Mouse (Mus musculus) hindbrain, embryonic 16.5 days (tissue): Measurements from ENCODE around the gene Gm49450. TPM values are rescaled to one million over a fixed set of nuclear protein-coding genes. Genes with fewer than 3 reads are reported as not detected.

Experiments used
- ATAC-seq: fragments of 200-750 bp; cut with Nextera tagmentation; 2 replicates; pipeline ENCODE4 v1.8.0; 2017; ENCODE audit warnings: moderate TSS enrichment, moderate library complexity
- H3K27ac ChIP-seq: fragments of 300-500 bp; sonication (generic); 2 replicates; pipeline ENCODE4 v1.5.1; 2014; ENCODE audit warnings: low read depth, mild to moderate bottlenecking, control low read depth, low read length, moderate library complexity
- H3K27me3 ChIP-seq: fragments of 300-500 bp; sonication (generic); replicated peaks from 2 replicates; pipeline ENCODE4 v1.6.1; 2014; ENCODE audit warnings: low read length; ENCODE audit not compliant: control insufficient read depth, insufficient read depth
- H3K36me3 ChIP-seq: fragments of 300-500 bp; sonication (generic); 2 replicates; pipeline ENCODE4 v1.6.1; 2014; ENCODE audit warnings: mild to moderate bottlenecking, low read length, moderate library complexity, mixed read lengths; ENCODE audit not compliant: control insufficient read depth, insufficient read depth
- H3K4me1 ChIP-seq: fragments of 300-500 bp; sonication (generic); 2 replicates; pipeline ENCODE4 v1.6.1; 2014; ENCODE audit warnings: low read depth, low read length; ENCODE audit not compliant: control insufficient read depth, insufficient read depth
- H3K4me2 ChIP-seq: fragments of 300-500 bp; sonication (generic); 2 replicates; pipeline ENCODE4 v1.6.1; 2014; ENCODE audit warnings: mild to moderate bottlenecking, low read length, control low read depth, moderate library complexity
- H3K4me3 ChIP-seq: fragments of 300-500 bp; sonication (generic); 2 replicates; pipeline ENCODE4 v1.5.1; 2014; ENCODE audit warnings: mild to moderate bottlenecking, low read length, control low read depth, moderate library complexity
- H3K9ac ChIP-seq: fragments of 300-500 bp; sonication (generic); 2 replicates; pipeline ENCODE4 v1.6.1; 2014; ENCODE audit warnings: low read depth, mild to moderate bottlenecking, control low read depth, low read length, moderate library complexity
- H3K9me3 ChIP-seq: fragments of 300-500 bp; sonication (generic); 2 replicates; pipeline ENCODE4 v1.6.1; 2014; ENCODE audit warnings: mild to moderate bottlenecking, low read length, moderate library complexity; ENCODE audit not compliant: control insufficient read depth
- WGBS: fragments of 180-500 bp; shearing (Covaris S2); extraction: QIAGEN DNeasy Blood & Tissue Kit; methylation state at CpG from one replicate; pipeline ENCODE4 v1.1.7; 2014; 5-methylcytosine and 5-hydroxymethylcytosine counted together
- polyA plus RNA-seq: library from polyadenylated mRNA; unstranded; fragments of >200 nt; fragmentation: Nextera tagmentation; extraction: Ambion mirVana; gene quantifications from 2 replicates; pipeline ENCODE4 v1.2.1, GENCODE M21; 2015

The Gm49450 gene
- polyA plus RNA-seq, 1 experiment from 2014 or later: not detected

- 33% methylated on average over 6 of the region's 6 CpGs for WGBS
- no peaks in the 10 kb centered on the region for H3K27me3 ChIP-seq
- no peak for ATAC-seq
Observed at GRCm38 (mm10) chr15:98948857-98949606, 4.3 kb downstream of the Gm49450 start.

GRCm38 (mm10) chr15:98948382-98948781 is 5.0 kb downstream of the Gm49450 start:
- ATAC-seq: no peak
- H3K36me3 ChIP-seq: no peaks in the 10 kb centered on the region
- no peaks in the 10 kb centered on the region for H3K9me3 ChIP-seq
- H3K27ac ChIP-seq: peak overlapping the region; percentile 63; the same call in 1 of the 2 replicates
- peaks cover 15% of the 10 kb centered on the region for H3K4me1 ChIP-seq
- H3K4me3 ChIP-seq: peak overlapping the region; percentile 32
- H3K27me3 ChIP-seq: no peaks in the 10 kb centered on the region
- peak overlapping the region; percentile 61 for H3K4me2 ChIP-seq
- H3K9ac ChIP-seq: peak overlapping the region; percentile 57; the same call in 1 of the 2 replicates

More at GRCm38 (mm10) chr15:98948857-98949606, 4.3 kb downstream of the Gm49450 start:
- H3K36me3 ChIP-seq: no peaks in the 10 kb centered on the region
- H3K4me1 ChIP-seq: peaks cover 15% of the 10 kb centered on the region
- H3K4me2 ChIP-seq: peak overlapping the region; percentile 61
- H3K9ac ChIP-seq: peak overlapping the region; percentile 57
- no peaks in the 10 kb centered on the region for H3K9me3 ChIP-seq
- peak overlapping the region; percentile 56 for H3K27ac ChIP-seq
- H3K4me3 ChIP-seq: peak overlapping the region; percentile 32

GRCm38 (mm10) chr15:98947884-98948283 is 5.5 kb downstream of the Gm49450 start:
- Histone ChIP-seq H3K9me3 (no peaks in the 10 kb centered on the region), H3K36me3 (no peaks in the 10 kb centered on the region), H3K4me2 (peak overlapping the region; percentile 61), H3K27me3 (no peaks in the 10 kb centered on the region), H3K27ac (0 out of 2 replicates have a peak overlapping the region, but pooled peaks have one; percentile 36), H3K9ac (no peak overlapping the region; the same call in 1 of the 2 replicates), H3K4me3 (peak overlapping the region; percentile 18), H3K4me1 (peaks cover 15% of the 10 kb centered on the region)
- no peak for ATAC-seq
- WGBS: 17% methylated on average over 3 of the region's 3 CpGs

- Histone ChIP-seq H3K36me3 (no peaks in the 10 kb centered on the region), H3K4me2 (no peak overlapping the region), H3K27ac (no peak overlapping the region), H3K4me1 (peaks cover 9% of the 10 kb centered on the region), H3K9me3 (no peaks in the 10 kb centered on the region), H3K9ac (no peak overlapping the region), H3K4me3 (no peak overlapping the region), H3K27me3 (no peaks in the 10 kb centered on the region)
- ATAC-seq: no peak
- 73% methylated on average over 4 of the region's 4 CpGs for WGBS
Observed at GRCm38 (mm10) chr15:98943133-98943532, 10.2 kb downstream of the Gm49450 start.

GRCm38 (mm10) chr15:98942081-98942480 is 11.3 kb downstream of the Gm49450 start:
- WGBS: 68% methylated on average over 4 of the region's 4 CpGs
- Histone ChIP-seq H3K27me3 (no peaks in the 10 kb centered on the region), H3K4me3 (no peak overlapping the region), H3K4me2 (no peak overlapping the region), H3K4me1 (no peaks in the 10 kb centered on the region; the same call in 1 of the 2 replicates), H3K9ac (no peak overlapping the region), H3K9me3 (no peaks in the 10 kb centered on the region), H3K36me3 (no peaks in the 10 kb centered on the region), H3K27ac (no peak overlapping the region)
- ATAC-seq: no peak

GRCm38 (mm10) chr15:98941539-98941938 is 11.8 kb downstream of the Gm49450 start:
- Histone ChIP-seq H3K36me3 (no peaks in the 10 kb centered on the region), H3K9ac (no peak overlapping the region), H3K4me2 (no peak overlapping the region), H3K4me3 (no peak overlapping the region), H3K9me3 (no peaks in the 10 kb centered on the region), H3K27me3 (no peaks in the 10 kb centered on the region), H3K4me1 (no peaks in the 10 kb centered on the region; the same call in 1 of the 2 replicates), H3K27ac (no peak overlapping the region)
- WGBS: 87% methylated on average over 2 of the region's 2 CpGs
- no peak for ATAC-seq

GRCm38 (mm10) chr15:98940816-98941215 is 12.5 kb downstream of the Gm49450 start:
- H3K9ac ChIP-seq: no peak overlapping the region; the same call in 1 of the 2 replicates
- ATAC-seq: 0 out of 2 replicates have a peak, but pooled peaks have one; percentile 50
- peaks cover 2% of the 10 kb centered on the region for H3K4me1 ChIP-seq
- no peak overlapping the region for H3K4me3 ChIP-seq
- H3K9me3 ChIP-seq: no peaks in the 10 kb centered on the region
- H3K27ac ChIP-seq: 0 out of 2 replicates have a peak overlapping the region, but pooled peaks have one; percentile 20
- WGBS: 51% methylated on average over 10 of the region's 10 CpGs
- H3K36me3 ChIP-seq: no peaks in the 10 kb centered on the region
- H3K27me3 ChIP-seq: no peaks in the 10 kb centered on the region
- no peak overlapping the region for H3K4me2 ChIP-seq

- ATAC-seq: peak; percentile 96
- Histone ChIP-seq H3K27ac (peak within 1 kb of the TSS; percentile 98), H3K27me3 (no peaks in the 10 kb centered on the region), H3K36me3 (0 out of 2 replicates have a peak, but pooled peaks cover 3% of the 10 kb centered on the region), H3K4me1 (peaks cover 22% of the 10 kb centered on the region), H3K9ac (peak within 1 kb of the TSS; percentile 91), H3K4me2 (peak within 1 kb of the TSS; percentile 86), H3K4me3 (peak within 1 kb of the TSS; percentile 67), H3K9me3 (no peaks in the 10 kb centered on the region)
- under 1% methylated on average over 39 of the region's 58 CpGs for WGBS
Observed at GRCm38 (mm10) chr15:98934217-98934839, 19.0 kb downstream of the Gm49450 start, which contains the start of gene Tuba1b. Tuba1b (minus strand) TSS chr15:98934565.

- Histone ChIP-seq H3K27ac (peak overlapping the region; percentile 98), H3K4me1 (peaks cover 26% of the 10 kb centered on the region), H3K9ac (peak overlapping the region; percentile 91), H3K27me3 (no peaks in the 10 kb centered on the region), H3K9me3 (no peaks in the 10 kb centered on the region), H3K36me3 (0 out of 2 replicates have a peak, but pooled peaks cover 3% of the 10 kb centered on the region), H3K4me2 (peak overlapping the region; percentile 86), H3K4me3 (peak overlapping the region; percentile 67)
- under 1% methylated on average over 34 of the region's 35 CpGs for WGBS
- ATAC-seq: peak; percentile 84
Observed at GRCm38 (mm10) chr15:98933833-98934216, 19.5 kb downstream of the Gm49450 start.
